Mouse (Mus musculus): ENCODE data around the gene Tbcc. TPM values are rescaled to one million over a fixed set of nuclear protein-coding genes. Genes with fewer than 3 reads are reported as not detected.

The Tbcc gene
- total RNA-seq, 1 experiment from 2014 or later = 20.6 TPM

DNA sequence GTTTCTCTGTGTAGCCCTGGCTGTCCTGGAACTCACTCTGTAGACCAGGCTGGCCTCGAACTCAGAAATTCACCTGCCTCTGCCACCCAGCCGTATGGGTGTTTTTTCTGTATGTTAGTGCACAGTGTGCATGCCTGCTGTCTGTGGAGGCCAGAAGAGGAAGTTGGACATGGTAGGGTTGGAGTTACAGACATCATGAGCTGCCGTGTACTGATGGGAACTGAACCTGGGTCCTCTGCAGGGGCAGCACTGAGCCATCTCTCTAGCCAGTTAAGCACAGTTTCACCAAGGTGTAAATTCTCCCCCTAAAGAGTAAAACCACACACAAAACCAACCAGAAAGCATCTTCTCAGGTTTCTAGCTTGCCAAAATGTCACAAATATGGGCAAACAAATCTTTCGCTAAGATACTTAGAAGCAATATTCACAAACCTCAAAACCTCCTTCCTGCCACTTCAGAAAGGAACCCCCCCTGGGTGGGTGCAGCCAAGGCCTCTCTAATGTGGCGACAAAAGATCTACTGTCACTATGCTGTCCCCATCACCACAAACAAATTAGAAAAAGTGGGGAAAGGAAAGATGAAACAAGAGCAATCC, 20.2 kb upstream of the Tbcc start:
- DNase-seq = no peak

- no peak for DNase-seq
These were observed 19.6 kb upstream of the Tbcc start for GRCm38 (mm10) chr17:46870913-46871312.

DNA sequence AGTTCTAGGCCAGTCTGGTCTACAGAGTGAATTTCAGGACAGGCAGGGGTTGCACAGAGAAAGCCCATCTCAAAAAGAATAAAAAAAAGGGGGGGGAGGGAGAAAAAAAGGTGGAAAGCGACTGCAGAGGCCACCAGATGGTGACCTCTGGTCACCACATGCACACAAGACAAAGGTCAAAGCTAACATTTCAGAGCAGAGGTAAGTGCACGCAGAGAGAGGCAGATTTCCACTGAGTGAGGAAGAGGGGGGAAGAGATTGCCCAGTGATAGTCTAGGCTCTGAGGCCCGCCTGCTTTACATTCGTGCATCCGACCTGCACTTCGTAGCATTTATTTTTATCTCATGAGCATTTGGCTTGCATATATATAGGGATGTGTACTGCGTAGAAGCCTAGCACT, 17.7 kb upstream of the Tbcc start:
- no peak for DNase-seq

- peak; percentile 76 for DNase-seq
These were observed 16.4 kb upstream of the Tbcc start for GRCm38 (mm10) chr17:46874133-46874532.

DNA sequence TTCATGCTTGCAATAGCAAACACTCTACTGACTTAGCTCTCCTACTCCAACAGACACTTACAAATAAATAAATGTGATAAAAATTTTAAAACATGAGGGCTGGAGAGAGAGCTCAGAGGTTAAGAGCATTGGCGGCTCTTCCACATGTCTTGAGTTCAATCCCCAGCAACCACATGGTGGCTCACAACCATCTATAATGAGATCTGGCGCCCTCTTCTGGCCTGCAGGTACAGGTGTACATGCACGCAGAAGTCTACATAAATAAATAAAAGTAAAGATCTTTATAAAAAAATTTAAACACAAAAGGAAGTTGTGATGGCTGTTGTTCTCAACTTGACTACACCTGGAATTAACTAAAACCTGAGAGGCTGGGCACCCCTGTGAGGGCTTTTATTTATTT, 14.9 kb upstream of the Tbcc start:
- DNase-seq = no peak

- DNase-seq = peak; percentile 40
These were observed 14.0 kb upstream of the Tbcc start for GRCm38 (mm10) chr17:46876371-46876950.

- DNase-seq = no peak
These were observed 13.4 kb upstream of the Tbcc start for GRCm38 (mm10) chr17:46877061-46877460.

- peak; percentile 59 for DNase-seq
These were observed 10.6 kb upstream of the Tbcc start for GRCm38 (mm10) chr17:46879841-46880311.

DNA sequence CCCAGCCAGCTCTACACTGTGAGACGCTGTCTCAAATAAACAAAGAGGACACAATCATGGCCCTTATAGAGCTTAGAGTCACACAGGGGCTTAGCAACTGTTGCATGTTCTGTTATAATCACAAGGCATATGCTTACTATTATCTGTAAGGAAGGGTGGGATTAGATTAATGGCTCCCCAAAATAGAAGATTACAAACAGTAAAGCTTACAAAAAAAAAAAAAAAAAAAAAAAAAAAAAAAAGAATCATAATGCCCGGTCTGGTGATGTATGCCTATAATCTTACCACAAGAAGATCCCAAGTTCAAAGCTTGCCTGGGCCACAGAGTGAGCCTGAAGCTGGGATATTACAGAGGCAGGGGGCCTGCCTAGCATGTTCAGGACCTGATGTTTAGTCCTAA, 10.2 kb upstream of the Tbcc start:
- no peak for DNase-seq

DNA sequence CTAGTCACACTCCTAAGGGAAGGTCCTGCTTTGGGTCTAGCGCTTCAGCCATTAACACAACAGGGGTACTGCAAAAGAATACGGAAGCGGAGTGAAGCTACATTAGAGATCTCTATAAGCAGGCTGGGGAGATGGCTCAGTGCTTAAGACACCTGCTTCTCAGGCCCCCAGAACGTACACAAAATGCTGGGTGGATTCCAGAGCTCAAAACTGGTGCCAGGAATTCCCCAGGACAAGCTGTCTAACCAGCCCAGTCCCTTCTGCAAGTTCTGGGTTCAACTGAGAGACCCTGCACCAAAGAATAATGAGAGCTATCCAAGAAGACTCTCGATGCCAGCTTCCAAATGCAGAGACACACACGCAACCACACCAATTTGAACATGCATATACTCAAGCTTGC, 8.8 kb upstream of the Tbcc start:
- DNase-seq = no peak

- no peak for DNase-seq
These were observed 7.4 kb upstream of the Tbcc start for GRCm38 (mm10) chr17:46883107-46883506.

GRCm38 (mm10) chr17:46884766-46885165, 5.7 kb upstream of the Tbcc start:
- no peak for DNase-seq

GRCm38 (mm10) chr17:46885218-46885909, 5.1 kb upstream of the Tbcc start:
- no peak for DNase-seq

DNA sequence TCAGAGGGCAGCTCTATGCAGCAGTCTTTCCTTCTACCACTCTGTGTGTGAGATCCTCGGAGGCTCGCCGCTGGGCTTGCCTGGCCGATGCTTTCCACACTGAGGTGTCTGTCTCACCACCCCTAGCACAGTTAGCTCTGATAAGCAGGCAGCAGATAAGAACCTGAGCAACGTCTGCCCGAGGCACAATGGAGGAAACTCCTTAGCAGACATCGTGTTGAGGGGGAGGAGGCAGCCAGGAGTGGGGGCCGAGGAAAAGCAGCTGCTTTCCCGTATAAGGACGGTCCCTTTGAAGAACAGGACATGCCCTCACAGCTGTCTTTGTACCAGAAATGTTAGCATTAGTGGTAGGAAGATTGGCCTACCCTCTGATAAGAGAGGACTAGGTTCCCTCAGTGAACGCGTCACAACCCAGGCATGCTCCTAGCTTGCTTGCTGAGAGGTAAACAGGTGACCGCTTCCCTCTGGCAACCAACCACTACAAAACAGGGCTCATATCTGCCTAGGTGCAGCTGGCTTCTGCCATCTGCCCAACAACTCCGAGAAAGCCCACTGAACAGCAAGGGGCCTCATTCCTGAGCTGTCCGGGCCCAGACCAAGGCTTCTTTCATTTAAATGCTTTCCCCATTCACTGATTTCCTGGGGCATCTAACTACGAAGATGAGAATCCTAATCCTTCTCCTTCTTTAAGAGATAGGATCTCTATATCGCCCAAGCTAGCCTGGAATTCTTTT, 4.4 kb upstream of the Tbcc start:
- DNase-seq = no peak

DNA sequence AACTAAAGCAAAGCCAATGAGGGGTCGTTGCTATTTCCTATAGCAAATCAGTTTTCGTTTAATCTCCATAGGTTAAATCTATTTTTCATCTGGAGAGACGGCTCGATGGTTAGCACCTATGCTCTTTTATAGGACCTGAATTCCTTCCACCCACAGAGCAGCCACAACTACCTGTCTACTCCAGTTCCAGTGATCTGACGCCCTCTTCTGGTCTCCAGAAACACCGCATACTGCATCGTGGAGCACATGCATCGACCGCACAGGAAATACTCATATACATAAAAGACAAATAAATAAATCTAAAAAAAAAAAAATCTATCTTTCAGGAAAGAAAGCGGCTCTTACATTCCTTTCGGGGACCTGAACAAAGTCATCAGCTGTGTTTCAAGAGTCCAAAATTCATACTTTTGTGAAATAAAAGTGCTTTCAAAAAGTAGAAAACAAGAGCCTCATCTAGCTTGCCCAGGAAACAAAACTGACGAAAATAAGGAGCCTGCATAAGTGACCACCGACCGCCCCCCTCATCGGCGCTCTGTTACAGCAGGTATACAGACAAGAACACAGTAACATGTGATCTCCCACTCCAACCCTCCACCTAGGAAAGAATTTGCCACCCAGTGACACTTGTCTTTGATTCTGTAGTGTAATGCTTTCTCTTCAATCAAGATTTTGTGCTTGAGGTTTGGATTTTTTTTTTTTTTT, 1.8 kb upstream of the Tbcc start:
- DNase-seq = peak; percentile 73

- peak; percentile 89 for DNase-seq
These were observed 917 bp upstream of the Tbcc start for GRCm38 (mm10) chr17:46889450-46890084.

DNA sequence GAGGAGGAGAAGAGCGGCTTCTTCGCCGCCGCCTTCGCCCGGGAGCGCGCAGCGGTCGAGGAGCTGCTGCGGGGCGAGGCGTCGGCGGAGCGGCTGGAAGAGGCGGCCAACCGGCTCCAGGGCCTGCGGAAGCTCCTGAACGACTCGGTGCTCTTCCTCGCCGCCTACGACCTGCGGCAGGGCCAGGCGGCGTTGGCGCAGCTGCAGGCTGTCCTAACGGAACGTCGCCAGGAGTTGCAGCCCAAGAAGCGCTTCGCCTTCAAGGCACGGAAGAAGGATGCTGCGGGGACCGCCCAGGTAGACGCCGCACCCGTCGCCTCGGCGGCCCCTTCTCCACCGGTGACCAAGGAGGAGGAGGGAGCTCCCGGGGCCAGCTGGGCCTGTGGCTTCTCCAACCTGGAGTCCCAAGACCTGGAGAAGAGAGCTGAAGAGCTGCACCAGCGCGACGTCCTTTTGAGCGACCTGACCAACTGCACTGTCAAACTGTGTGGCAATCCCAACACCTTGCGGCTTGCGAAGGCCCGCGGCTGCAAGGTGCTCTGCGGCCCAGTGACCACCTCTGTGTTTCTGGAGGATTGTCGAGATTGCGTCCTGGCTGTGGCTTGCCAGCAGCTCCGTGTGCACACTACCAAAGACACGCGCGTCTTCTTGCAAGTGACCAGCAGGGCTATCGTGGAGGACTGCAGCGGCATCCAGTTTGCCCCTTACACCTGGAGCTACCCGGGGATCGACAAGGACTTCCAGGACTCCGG, 535 bp downstream of the Tbcc start:
- DNase-seq = peak; percentile 53

DNA sequence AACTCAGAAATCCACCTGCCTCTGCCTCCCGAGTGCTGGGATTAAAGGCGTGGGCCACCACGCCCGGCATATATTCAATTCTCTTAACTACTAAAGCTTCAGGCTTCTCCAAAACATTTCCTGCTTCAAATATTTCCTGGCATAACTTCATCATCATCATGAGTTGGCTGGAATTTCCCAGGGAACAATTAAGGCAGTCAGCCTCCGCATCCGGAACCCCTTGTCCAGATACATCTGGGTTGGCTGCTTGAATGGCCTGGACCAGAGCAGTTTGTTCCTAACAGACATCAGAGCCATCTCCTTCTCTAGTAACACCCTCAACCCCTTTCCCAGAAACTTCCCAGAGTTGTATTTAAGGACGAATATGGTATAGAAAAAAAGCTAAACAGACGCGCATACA, 4.9 kb downstream of the Tbcc start:
- no peak for DNase-seq

- DNase-seq = no peak
These were observed 6.9 kb downstream of the Tbcc start for GRCm38 (mm10) chr17:46897221-46897950.

GRCm38 (mm10) chr17:46900941-46901340, 10.5 kb downstream of the Tbcc start:
- no peak for DNase-seq

All from adrenal gland, postnatal 14 days (tissue).